Mouse (Mus musculus) cerebellum, adult 2 months (tissue): ENCODE results near the gene Slc52a3. TPM values are rescaled to one million over a fixed set of nuclear protein-coding genes. Genes with fewer than 3 reads are reported as not detected.

ENCODE experiments used
- DNase-seq, 2 experiments: peaks; one replicate each; pipeline ENCODE4 v3.0.0; 2021
- H3K27ac ChIP-seq: fragments of 200-500 bp; 2 replicates; pipeline ENCODE4 v1.5.1; 2012; ENCODE audit warnings: low read length, control low read depth, inconsistent platforms; ENCODE audit not compliant: insufficient read depth
- H3K27me3 ChIP-seq: fragments of 200-500 bp; 2 replicates; pipeline ENCODE4 v1.6.1; 2012; ENCODE audit warnings: inconsistent platforms, mild to moderate bottlenecking, low read length, moderate library complexity; ENCODE audit not compliant: control insufficient read depth, insufficient read depth
- H3K4me1 ChIP-seq: fragments of 200-500 bp; 2 replicates; pipeline ENCODE4 v1.6.1; 2011; ENCODE audit warnings: low read length; ENCODE audit not compliant: control insufficient read depth, insufficient read depth
- H3K4me3 ChIP-seq: fragments of 200-500 bp; replicated peaks from 2 replicates; pipeline ENCODE3; 2011; ENCODE audit warnings: mild to moderate bottlenecking, low read depth, low read length, control low read depth; ENCODE audit not compliant: insufficient read depth
- CTCF ChIP-seq: fragments of 200-500 bp; IDR thresholded peaks from 2 replicates; pipeline ENCODE4 v1.5.1; 2011; ENCODE audit warnings: low read depth, mild to moderate bottlenecking, control low read depth, low read length, moderate library complexity, borderline replicate concordance; ENCODE audit not compliant: insufficient read depth
- POLR2A ChIP-seq: fragments of 200-500 bp; IDR thresholded peaks from 2 replicates; pipeline ENCODE4 v1.6.1; 2011; ENCODE audit warnings: low read length, control low read depth, borderline replicate concordance; ENCODE audit not compliant: insufficient read depth
- WGBS: fragments of 180-500 bp; shearing (Covaris S2); methylation state at CpG from one replicate; pipeline ENCODE4 v1.1.7; 2018; 5-methylcytosine and 5-hydroxymethylcytosine counted together
- polyA plus RNA-seq: library from polyadenylated mRNA; depleted of rRNA; stranded (reverse); fragments of >200 nt; gene quantifications from 2 replicates; pipeline ENCODE4 v1.2.3, GENCODE M21; 2012

Slc52a3 gene
- polyA plus RNA-seq, 1 experiment: 2.1 TPM

DNA sequence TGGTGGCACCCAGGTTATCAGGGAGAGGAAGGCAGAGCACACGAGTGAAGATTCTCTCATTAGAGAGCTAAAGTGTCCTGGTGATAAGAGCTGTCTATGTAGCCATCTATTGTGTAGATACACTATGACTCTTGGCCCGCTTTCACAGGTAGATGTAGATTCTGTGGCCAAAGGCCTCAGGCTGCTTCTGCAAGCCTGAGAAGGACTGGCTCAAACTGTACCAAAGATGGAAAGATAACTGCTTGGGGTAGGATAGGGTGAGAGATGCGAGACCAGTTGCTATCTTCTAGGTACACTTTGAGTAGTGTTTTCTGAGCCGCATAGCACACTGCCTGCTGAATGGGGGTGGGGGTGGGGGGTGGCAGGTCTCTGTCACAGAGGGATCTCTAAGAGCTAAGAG, 2.6 kb downstream of the Slc52a3 start:
- H3K4me1 ChIP-seq: no peaks in the 10 kb centered on the region
- WGBS: 86% methylated on average over 4 of the region's 4 CpGs
- TF ChIP-seq CTCF (no peak), POLR2A (no peak)
- DNase-seq: no peak
- H3K27ac ChIP-seq: no peak overlapping the region
- H3K4me3 ChIP-seq: no peak overlapping the region
- no peaks in the 10 kb centered on the region; the same call in 1 of the 2 replicates for H3K27me3 ChIP-seq

- 28% methylated on average over 20 of the region's 20 CpGs for WGBS
- no peaks in the 10 kb centered on the region for H3K4me1 ChIP-seq
- DNase-seq: no peak
- no peak overlapping the region for H3K27ac ChIP-seq
- no peak for TF ChIP-seq POLR2A
- TF ChIP-seq CTCF: no peak
- H3K4me3 ChIP-seq: no peak overlapping the region
- no peaks in the 10 kb centered on the region; the same call in 1 of the 2 replicates for H3K27me3 ChIP-seq
Observed at GRCm38 (mm10) chr2:151999669-152000290, 3.5 kb downstream of the Slc52a3 start.

DNA sequence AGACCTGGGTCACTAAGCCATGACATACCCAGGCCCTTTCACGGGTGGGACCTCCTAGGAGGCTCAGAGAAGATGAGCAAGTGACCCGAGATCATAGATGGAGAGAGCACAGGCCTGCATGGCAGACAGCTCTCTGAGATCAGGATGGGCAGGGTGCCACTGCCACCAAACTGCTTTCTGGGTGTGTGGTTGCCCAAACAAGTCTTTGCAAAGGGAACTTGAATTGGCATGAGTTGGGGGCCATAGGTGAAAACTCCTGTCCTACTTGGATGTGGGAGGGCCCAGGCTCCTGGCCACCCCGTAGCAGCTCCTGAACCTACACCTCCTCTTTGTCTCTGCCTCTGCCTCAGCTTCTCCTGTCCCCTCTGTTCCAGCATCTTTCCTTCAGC, 4.0 kb downstream of the Slc52a3 start:
- no peak for DNase-seq
- 48% methylated on average over 3 of the region's 3 CpGs for WGBS
- TF ChIP-seq CTCF (no peak), POLR2A (no peak)
- no peaks in the 10 kb centered on the region; the same call in 1 of the 2 replicates for H3K27me3 ChIP-seq
- no peak overlapping the region for H3K27ac ChIP-seq
- no peak overlapping the region for H3K4me3 ChIP-seq
- no peaks in the 10 kb centered on the region for H3K4me1 ChIP-seq

DNA sequence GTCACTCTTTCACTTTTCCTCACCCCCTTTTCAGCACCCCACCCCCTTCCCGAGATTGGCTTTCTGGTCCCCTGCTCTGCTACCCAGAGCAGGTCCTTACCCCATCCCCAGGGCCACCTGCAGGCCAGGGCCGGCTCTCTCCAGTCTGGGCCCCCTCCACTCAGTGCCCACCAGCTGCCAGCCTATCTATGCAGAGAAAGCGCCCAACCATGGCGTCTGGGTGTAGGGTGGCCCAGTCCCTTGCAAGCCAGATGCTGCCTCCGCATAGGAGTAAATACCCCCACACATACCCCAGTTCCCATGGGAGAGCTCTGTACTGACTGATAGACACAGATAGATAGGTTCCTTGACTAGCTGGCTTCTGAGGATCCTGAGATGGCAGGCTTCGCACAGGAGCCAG, 4.4 kb downstream of the Slc52a3 start:
- no peak overlapping the region for H3K27ac ChIP-seq
- 58% methylated on average over 6 of the region's 6 CpGs for WGBS
- TF ChIP-seq CTCF: no peak
- no peak for TF ChIP-seq POLR2A

GRCm38 (mm10) chr2:152002529-152002928, 6.2 kb downstream of the Slc52a3 start:
- Histone ChIP-seq H3K4me3 (no peak overlapping the region), H3K27me3 (no peaks in the 10 kb centered on the region), H3K27ac (no peak overlapping the region), H3K4me1 (no peaks in the 10 kb centered on the region)
- no peak for TF ChIP-seq POLR2A
- TF ChIP-seq CTCF: no peak
- DNase-seq: no peak
- WGBS: 83% methylated on average over 6 of the region's 6 CpGs

More for the DNA sequence above, 4.4 kb downstream of the Slc52a3 start:
- DNase-seq: no peak
- Histone ChIP-seq H3K4me3 (no peak overlapping the region), H3K4me1 (no peaks in the 10 kb centered on the region), H3K27me3 (no peaks in the 10 kb centered on the region; the same call in 1 of the 2 replicates)

GRCm38 (mm10) chr2:152007783-152008182, 11.5 kb downstream of the Slc52a3 start:
- peak in 1 of 2 experiments; percentile 44 for DNase-seq
- whole genome bisulfite sequencing: 62% methylated on average over 10 of the region's 10 CpGs
- peak; percentile 64 for TF ChIP-seq CTCF
- no peak for TF ChIP-seq POLR2A
- no peaks in the 10 kb centered on the region for H3K27me3 ChIP-seq
- H3K4me1 ChIP-seq: no peaks in the 10 kb centered on the region
- H3K4me3 ChIP-seq: no peak overlapping the region
- no peak overlapping the region for H3K27ac ChIP-seq

DNA sequence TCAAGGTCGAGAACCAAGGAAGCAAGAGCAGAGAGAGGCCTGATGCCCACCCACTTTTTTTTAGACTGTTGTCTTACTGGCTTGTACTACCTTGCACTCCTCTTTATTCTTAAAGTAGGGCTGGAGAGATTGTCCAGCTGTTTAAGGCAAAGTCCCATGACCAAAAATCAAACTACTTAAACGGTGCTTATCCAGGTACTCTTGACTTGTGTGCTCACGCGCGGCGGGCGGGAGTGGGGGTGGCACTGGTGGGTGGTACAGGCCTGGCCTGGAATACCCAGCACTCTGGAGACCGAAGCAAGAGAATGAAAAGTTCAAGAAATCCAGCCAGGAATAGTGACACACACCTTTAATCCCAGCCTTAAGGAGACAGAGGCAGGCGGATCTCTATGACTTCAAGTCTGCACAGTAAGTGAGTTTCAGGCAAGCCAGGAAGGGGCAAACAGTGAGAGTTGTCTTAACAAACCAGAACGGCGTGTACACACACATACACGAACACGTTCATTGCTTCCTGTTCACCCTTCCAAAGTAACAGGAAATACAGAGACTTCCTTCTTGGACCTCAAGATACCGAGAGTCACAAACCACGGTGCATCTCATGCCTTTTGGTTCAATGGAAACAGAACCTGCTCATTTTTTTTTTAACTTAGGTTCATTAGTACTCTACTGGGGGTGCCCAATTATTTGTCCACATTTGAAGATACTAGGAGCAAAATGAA, 12.9 kb downstream of the Slc52a3 start:
- DNase-seq: no peak
- no peaks in the 10 kb centered on the region for H3K4me1 ChIP-seq
- WGBS: 92% methylated on average over 15 of the region's 15 CpGs
- TF ChIP-seq CTCF (no peak), POLR2A (no peak)
- H3K27me3 ChIP-seq: no peaks in the 10 kb centered on the region
- H3K27ac ChIP-seq: no peak overlapping the region
- no peak overlapping the region for H3K4me3 ChIP-seq

DNA sequence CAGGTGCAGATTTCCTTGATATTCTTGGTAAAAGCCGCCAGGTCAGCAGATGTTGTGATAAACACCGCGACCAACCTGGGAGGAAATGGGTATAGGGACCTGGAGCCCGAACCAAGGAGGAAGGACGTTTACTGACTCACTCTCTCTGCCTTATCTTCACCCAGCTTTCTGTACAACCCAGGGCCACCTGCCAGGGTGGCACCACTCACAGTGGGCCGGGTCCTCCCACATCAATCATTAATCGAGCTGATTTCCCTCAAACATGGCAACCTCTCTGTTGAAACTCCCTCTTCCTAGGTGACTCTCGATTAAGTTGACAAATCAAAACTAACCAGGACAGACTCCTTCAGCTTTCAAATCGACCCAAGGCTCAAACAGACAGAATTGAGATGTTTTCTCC, 13.9 kb downstream of the Slc52a3 start:
- Histone ChIP-seq H3K4me1 (no peaks in the 10 kb centered on the region), H3K27me3 (no peaks in the 10 kb centered on the region), H3K27ac (no peak overlapping the region), H3K4me3 (no peak overlapping the region)
- 80% methylated on average over 9 of the region's 9 CpGs for WGBS
- TF ChIP-seq CTCF (no peak), POLR2A (no peak)
- no peak for DNase-seq
